Mouse (Mus musculus) testis, adult 2 months (tissue): ENCODE results near the gene Hcfc1r1. TPM values are rescaled to one million over a fixed set of nuclear protein-coding genes. Genes with fewer than 3 reads are reported as not detected.

ENCODE experiments used
- H3K27ac ChIP-seq: fragments of 200-500 bp; 2 replicates; pipeline ENCODE4 v1.5.1; 2012; ENCODE audit warnings: low read depth, low read length; ENCODE audit not compliant: control insufficient read depth, insufficient read depth
- H3K27me3 ChIP-seq: fragments of 200-500 bp; 2 replicates; pipeline ENCODE4 v1.6.1; 2012; ENCODE audit warnings: mild to moderate bottlenecking, low read length, moderate library complexity; ENCODE audit not compliant: control insufficient read depth, insufficient read depth
- H3K36me3 ChIP-seq: fragments of 200-500 bp; 2 replicates; pipeline ENCODE4 v1.6.1; 2012; ENCODE audit warnings: mild to moderate bottlenecking, low read length; ENCODE audit not compliant: control insufficient read depth, insufficient read depth
- H3K4me1 ChIP-seq: fragments of 200-500 bp; 2 replicates; pipeline ENCODE4 v1.6.1; 2012; ENCODE audit warnings: low read length; ENCODE audit not compliant: control insufficient read depth, insufficient read depth
- H3K4me3 ChIP-seq: fragments of 200-500 bp; 2 replicates; pipeline ENCODE4 v1.5.1; 2012; ENCODE audit warnings: low read depth, mild to moderate bottlenecking, low read length, moderate library complexity, mixed read lengths; ENCODE audit not compliant: control insufficient read depth
- CTCF ChIP-seq: fragments of 200-500 bp; IDR thresholded peaks from 2 replicates; pipeline ENCODE4 v1.5.1; 2012; ENCODE audit warnings: low read depth, mild to moderate bottlenecking, inconsistent platforms, low read length, moderate library complexity; ENCODE audit not compliant: control insufficient read depth, insufficient read depth, insufficient replicate concordance
- POLR2A ChIP-seq: fragments of 200-500 bp; IDR thresholded peaks from 2 replicates; pipeline ENCODE4 v1.6.1; 2012; ENCODE audit warnings: low read depth, mild to moderate bottlenecking, inconsistent platforms, low read length, moderate library complexity; ENCODE audit not compliant: control insufficient read depth
- polyA plus RNA-seq: library from polyadenylated mRNA; depleted of rRNA; stranded (reverse); fragments of >200 nt; gene quantifications from 2 replicates; pipeline ENCODE4 v1.2.3, GENCODE M21; 2012

Hcfc1r1 gene
- polyA plus RNA-seq, 1 experiment, result 54.9 TPM

DNA sequence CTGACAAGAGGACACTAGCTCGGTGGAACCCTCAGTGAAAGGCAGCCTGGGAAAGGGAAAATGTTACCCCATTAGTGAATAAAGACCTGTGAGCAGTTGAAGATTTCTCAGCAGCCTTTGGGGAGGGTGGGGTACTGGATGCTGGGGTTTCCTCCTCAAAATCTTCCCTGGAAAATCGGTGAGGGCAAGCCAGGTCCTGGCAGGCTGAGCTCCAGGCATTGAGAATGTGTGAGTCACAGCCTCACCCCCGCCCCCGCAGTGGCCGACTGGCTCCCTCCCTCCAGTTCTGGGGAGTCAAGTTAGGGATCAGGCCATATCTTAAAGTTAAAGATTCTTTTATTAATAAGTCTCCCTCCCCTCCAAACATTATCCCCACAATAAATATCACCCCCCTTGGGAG, 1.7 kb downstream of the Hcfc1r1 start:
- no peaks in the 10 kb centered on the region for H3K36me3 ChIP-seq
- H3K27ac ChIP-seq, result no peak overlapping the region; the same call in 1 of the 2 replicates
- H3K4me3 ChIP-seq, result no peak overlapping the region
- no peaks in the 10 kb centered on the region; the same call in 1 of the 2 replicates for H3K27me3 ChIP-seq
- H3K4me1 ChIP-seq, result peaks cover 33% of the 10 kb centered on the region
- TF ChIP-seq POLR2A (no peak), CTCF (no peak)

DNA sequence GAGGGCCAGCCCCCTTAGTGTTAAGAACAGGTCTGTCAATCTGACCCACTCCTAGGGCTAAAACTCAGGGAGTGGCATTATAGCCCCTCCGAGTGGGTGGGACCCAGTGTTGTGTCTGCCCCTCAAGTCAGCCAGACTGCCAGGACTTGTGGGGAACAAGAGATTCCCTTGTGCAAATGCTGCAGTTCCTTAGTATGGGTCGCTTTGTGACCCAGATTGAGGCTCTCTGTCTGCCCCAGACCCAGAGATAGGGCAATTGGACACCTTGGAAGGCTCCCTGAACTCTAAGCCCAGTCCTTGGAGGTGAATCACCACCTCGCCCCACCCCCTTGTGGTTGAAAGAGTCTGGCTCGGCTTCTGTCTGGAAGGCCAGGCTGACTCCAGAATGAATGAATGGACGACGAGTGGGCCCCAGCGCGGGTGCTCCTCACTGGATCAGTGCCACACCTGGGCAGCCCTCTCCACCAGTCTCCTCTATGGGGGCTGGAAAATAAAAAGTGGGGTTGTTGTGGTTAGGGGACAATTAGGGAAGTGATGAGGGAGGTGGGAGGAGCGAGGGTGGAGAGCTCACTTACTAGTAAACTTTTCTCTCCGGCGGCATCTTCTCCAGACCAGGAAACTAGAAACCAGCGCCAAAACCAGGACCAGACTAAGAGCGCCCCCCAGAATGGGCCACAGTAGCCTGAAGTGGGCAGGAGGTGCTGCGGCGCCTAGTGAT, 2.3 kb downstream of the Hcfc1r1 start:
- TF ChIP-seq POLR2A (no peak), CTCF (no peak)
- peaks cover 33% of the 10 kb centered on the region for H3K4me1 ChIP-seq
- H3K4me3 ChIP-seq, result no peak overlapping the region
- no peak overlapping the region; the same call in 1 of the 2 replicates for H3K27ac ChIP-seq
- no peaks in the 10 kb centered on the region; the same call in 1 of the 2 replicates for H3K27me3 ChIP-seq
- H3K36me3 ChIP-seq, result no peaks in the 10 kb centered on the region

DNA sequence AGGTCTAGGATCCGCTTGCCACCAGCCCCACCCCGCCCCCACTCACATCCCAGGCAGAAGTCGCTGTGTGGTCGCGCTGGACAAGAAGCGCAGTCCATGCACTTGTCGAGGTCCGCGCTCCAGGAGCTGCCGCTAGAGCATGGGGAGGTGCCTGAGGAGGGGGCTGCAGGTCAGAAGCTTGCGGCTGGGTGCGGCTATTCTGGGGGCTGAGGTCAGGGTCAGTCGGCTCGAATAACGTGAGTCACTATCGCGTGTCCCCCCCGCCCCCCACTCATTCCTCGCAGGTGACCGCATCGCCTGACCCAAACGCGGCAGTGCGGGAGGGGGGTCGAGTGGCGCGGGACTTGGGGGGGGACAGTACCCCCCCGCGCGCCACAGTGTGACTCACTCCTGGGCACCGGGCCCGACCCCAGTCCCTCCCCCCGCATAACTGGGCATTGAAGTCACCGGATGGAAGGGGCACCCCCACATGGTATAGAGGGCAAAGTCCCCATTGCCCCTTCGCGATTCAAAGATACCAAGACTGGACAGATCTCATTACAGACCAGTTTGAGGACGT, 3.2 kb downstream of the Hcfc1r1 start:
- Histone ChIP-seq H3K27me3 (no peaks in the 10 kb centered on the region; the same call in 1 of the 2 replicates), H3K4me1 (peaks cover 33% of the 10 kb centered on the region), H3K27ac (no peak overlapping the region), H3K36me3 (no peaks in the 10 kb centered on the region), H3K4me3 (peak overlapping the region; percentile 87)
- no peak for TF ChIP-seq POLR2A
- no peak for TF ChIP-seq CTCF

DNA sequence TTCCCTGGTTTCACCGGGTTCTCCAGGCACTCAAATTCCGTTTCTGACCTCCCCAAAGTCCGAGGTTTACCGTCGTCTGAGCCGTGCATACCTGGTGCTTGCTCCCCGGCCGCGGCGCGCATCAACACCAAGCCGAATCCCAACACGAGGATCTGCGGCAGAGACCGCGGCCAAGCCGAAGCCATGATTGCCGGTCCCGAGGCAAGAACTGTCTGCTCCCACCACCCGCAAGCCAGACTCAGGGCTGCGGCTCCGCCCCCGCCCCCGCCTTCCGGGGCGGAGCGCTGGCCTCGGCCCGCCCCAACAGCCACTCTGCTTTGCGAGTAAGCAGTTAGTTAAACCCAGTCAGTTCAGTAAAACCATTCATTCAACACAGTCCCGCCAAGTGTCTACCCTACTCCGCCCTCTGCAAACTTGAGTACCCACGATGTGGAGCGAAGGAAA, 3.9 kb downstream of the Hcfc1r1 start, which contains the start of gene Tnfrsf12a:
Tnfrsf12a (minus strand) TSS at position 233 of the 444 bp plus-strand sequence.
- Histone ChIP-seq H3K27ac (no peak within 1 kb of the TSS), H3K4me1 (peaks cover 33% of the 10 kb centered on the region), H3K4me3 (peak within 1 kb of the TSS; percentile 87), H3K36me3 (no peaks in the 10 kb centered on the region), H3K27me3 (no peaks in the 10 kb centered on the region; the same call in 1 of the 2 replicates)
- TF ChIP-seq POLR2A (peak; percentile 57), CTCF (no peak)

DNA sequence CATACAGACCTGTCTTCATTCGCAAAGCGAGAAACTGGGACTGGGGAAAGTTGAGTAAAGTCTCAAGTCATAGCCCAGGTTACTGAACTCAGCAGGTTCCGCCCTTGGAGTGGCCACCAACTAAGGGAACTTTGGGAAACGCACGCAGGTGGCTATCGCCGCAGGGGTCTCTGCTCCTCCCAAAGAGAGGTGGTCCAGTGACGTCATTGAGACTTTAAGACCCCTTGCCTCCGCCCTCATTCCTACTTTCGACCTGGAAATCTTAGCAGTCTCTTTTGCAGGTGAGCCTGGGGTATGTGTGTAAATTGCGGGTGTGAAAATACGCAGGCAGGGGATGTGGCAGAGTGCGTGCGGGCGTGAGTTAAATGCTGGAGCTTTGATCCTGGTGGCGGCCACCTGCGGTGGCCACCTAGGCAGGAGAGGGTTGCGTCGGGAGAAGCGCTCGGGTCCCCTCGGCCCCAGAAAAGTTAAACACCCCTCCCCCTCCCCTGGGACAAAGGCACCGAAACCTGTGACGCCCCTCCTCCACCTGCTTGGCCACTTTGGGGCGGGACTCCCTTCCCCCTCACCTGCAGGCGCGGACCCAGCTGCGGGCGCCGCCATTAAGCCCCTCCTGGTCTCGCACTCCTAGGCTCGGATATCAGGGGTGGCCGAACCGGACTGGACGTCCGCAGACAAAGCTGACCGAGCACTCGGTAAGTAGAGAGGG, 5.9 kb downstream of the Hcfc1r1 start, which contains the start of gene Cldn6:
Cldn6 (plus strand) TSS at position 123 of the 709 bp plus-strand sequence.
- peaks cover 27% of the 10 kb centered on the region for H3K4me1 ChIP-seq
- no peaks in the 10 kb centered on the region; the same call in 1 of the 2 replicates for H3K27me3 ChIP-seq

DNA sequence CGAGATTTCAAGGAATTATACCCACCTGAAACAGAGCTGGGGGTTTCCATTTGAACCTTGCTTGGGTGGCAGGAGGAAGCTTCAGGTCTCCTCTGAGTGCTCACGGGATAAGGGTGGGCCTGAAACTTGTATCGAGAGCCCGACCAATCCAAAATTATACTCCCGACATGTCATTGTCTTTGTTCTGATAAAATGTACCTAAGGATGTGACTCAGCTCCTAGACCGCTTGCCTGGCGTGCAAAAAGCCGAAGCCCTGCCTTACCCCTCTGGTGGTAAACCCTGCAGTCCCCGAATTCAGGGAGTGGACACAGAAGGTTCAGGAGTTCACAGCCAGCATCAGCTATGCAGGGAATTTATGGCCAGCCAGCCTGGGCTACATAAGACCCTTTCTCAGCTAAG, 6.9 kb downstream of the Hcfc1r1 start:
- Histone ChIP-seq H3K27ac (no peak overlapping the region), H3K36me3 (no peaks in the 10 kb centered on the region), H3K4me3 (no peak overlapping the region), H3K27me3 (no peaks in the 10 kb centered on the region; the same call in 1 of the 2 replicates), H3K4me1 (peaks cover 22% of the 10 kb centered on the region)
- TF ChIP-seq CTCF (no peak), POLR2A (no peak)

More for the DNA sequence above, 5.9 kb downstream of the Hcfc1r1 start, which contains the start of gene Cldn6:
- no peak within 1 kb of the TSS for H3K27ac ChIP-seq
- H3K4me3 ChIP-seq, result peak within 1 kb of the TSS; percentile 12; the same call in 1 of the 2 replicates
- TF ChIP-seq POLR2A (no peak), CTCF (no peak)
- H3K36me3 ChIP-seq, result no peaks in the 10 kb centered on the region

DNA sequence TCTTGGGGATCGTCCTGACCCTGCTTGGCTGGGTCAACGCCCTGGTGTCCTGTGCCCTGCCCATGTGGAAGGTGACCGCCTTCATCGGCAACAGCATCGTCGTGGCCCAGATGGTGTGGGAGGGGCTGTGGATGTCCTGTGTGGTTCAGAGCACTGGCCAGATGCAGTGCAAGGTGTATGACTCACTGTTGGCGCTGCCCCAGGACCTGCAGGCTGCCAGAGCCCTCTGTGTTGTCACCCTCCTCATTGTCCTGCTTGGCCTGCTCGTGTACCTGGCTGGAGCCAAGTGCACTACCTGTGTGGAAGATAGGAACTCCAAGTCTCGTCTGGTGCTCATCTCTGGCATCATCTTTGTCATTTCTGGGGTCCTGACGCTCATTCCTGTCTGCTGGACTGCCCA, 7.7 kb downstream of the Hcfc1r1 start:
- H3K27me3 ChIP-seq, result no peaks in the 10 kb centered on the region; the same call in 1 of the 2 replicates
- no peak overlapping the region for H3K4me3 ChIP-seq
- H3K27ac ChIP-seq, result no peak overlapping the region

More for the DNA sequence above, 7.7 kb downstream of the Hcfc1r1 start:
- TF ChIP-seq CTCF (no peak), POLR2A (no peak)
- H3K4me1 ChIP-seq, result peaks cover 19% of the 10 kb centered on the region
- H3K36me3 ChIP-seq, result no peaks in the 10 kb centered on the region
